Mouse (Mus musculus) layer of hippocampus, adult 9-11 months (tissue): Measurements from ENCODE around the gene Ptges3l.
"Not testable (repeated sequence)": the region's sequence is repeated elsewhere in the genome, so short reads cannot be mapped to it uniquely, and the experiment has no call there.

Experiments
- DNase-seq: peaks from one replicate; pipeline ENCODE4 v3.0.0; 2022

Gene Ptges3l

DNA sequence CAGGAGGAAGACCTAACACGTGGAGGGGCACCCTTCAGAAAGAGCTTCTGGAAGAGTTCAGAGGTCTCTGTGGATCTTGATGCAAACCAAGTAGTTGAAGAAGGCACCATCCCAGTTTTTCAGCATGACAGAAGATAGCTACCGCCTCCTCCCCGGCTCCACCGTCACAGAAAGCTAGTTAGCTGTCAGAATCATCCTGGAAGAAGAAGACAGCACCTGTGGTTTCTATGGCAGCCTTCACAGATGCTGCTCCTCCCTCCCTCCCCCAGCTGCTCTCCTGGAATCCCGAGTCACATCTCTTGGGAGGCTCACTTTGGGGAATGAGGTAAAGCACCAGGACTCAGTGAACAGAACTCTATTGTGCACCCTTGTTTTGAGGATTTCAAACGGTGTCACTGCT, 6.1 kb downstream of the Ptges3l start:
- no peak for DNase-seq

DNA sequence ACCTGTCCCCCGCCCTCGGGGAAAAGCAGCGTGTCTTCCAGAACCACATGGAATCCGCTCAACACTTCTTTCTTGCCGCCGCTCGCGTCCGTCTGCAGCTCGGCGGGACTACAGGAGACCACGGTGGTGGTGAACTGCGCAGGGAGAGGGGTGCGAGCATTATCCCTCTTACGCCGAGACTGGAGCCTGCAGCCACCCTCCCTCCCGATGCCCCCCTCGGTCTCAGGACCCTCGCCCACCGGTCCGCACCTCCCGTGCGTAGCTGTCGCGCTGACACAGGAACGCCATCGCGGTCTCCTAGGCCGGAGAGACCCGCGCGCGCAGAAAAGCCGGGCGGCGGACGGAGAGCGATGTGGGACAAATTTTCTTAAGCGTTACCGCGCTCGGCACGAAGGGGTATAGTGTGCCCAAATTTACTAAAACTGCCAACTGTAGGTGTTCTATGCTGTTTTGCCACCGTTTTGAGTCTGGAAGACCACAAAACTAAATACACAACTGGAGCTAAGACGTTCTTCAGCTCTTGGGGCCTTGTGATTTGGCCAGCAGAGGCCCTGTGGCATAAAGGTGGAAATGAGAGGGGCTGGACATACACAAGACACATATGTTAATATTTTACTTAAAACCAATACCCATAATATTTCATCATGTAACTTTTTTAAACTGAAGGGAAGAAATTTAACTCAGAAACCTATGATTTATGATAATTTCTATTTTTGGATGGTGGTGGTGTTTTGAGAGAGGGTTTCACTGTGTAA, 7.9 kb downstream of the Ptges3l start, which contains the start of gene Aarsd1:
Gene Aarsd1, minus strand, starts transcription at position 515 of the 755 bp plus-strand sequence.
- DNase-seq: peak; percentile 69

DNA sequence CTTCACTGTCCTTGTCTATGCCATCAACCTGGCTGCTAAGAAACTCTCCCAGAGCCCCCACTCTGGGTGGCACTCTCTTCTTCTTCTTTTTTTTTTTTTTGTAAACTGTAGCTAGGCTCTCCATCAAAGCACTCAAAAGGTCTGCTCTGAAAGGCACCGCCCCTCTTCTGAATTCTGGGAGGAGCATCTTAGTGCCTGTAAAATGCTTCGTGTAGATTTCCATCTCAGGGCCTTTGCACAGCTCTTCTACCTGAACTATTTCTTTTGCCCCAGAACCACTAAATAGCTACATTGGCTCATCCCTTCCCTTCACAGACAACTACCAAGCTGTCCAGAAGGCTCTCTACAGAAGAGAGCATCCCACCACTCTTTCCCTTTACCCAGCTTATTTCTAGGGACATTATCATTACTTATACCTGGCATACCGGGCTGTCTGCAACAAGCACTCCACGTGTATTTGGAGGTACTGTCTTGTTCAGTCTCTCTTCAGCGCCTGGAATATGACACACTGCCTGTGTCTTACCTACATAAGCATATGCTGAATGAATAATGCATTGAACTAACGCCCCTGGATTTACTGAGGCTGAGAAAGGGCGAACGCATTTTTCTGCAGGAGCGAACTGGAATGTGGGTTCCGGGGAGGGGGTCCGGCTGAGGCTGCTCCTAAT, 8.6 kb downstream of the Ptges3l start:
- DNase-seq: no peak

GRCm38 (mm10) chr11:101415306-101415705, 9.8 kb downstream of the Ptges3l start:
- no peak for DNase-seq

DNA sequence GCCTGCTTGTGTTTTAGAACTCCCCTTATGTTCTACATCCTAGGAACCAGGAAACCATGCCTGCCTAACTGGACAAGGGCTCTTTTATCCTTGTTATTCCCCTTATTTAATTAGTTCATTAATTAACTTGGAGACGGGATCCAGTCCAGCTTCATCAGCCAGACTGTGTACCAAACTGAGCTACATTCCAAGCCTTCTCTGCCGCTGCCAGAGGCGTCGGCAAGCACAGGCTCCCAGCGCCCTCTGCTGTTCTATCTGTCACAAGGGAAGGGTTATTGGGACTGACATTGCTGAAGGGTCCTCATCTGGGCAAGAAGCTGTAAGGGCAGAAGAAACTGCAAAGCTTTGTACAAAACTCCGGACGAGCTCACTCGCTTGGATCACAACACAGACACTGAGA, 30.0 kb downstream of the Ptges3l start:
- peak; percentile 68 for DNase-seq

DNA sequence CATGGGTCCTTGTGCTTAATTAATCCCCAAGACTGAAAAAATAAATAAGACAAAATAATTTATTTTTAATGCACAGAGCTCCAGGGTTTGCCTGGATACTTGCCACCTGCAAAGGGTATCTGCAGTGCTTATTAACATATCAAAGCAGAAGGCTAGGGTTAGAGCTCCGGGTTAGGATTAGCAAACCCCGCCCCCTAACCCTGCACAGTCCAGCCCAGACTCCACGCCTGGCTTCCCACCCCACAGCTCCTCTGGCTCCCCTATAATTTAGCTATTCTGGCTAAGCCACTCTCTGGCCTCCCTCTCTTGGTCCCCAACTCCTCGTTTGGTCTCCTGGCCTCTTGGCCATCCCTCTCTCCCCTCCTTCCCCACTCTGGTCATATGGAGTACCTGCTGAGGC, 43.3 kb downstream of the Ptges3l start:
- no peak for DNase-seq

- no peak for DNase-seq
Observed at GRCm38 (mm10) chr11:101378926-101379325, 46.2 kb downstream of the Ptges3l start.

GRCm38 (mm10) chr11:101378196-101378595, 46.9 kb downstream of the Ptges3l start:
- not testable (repeated sequence) for DNase-seq

- no peak for DNase-seq
Observed at GRCm38 (mm10) chr11:101374421-101374938, 50.7 kb downstream of the Ptges3l start.

- DNase-seq: no peak
Observed at GRCm38 (mm10) chr11:101370141-101370540, 55.0 kb downstream of the Ptges3l start.
